ENCODE assay signal across 10 mouse cellular contexts in the genomic region with DNA sequence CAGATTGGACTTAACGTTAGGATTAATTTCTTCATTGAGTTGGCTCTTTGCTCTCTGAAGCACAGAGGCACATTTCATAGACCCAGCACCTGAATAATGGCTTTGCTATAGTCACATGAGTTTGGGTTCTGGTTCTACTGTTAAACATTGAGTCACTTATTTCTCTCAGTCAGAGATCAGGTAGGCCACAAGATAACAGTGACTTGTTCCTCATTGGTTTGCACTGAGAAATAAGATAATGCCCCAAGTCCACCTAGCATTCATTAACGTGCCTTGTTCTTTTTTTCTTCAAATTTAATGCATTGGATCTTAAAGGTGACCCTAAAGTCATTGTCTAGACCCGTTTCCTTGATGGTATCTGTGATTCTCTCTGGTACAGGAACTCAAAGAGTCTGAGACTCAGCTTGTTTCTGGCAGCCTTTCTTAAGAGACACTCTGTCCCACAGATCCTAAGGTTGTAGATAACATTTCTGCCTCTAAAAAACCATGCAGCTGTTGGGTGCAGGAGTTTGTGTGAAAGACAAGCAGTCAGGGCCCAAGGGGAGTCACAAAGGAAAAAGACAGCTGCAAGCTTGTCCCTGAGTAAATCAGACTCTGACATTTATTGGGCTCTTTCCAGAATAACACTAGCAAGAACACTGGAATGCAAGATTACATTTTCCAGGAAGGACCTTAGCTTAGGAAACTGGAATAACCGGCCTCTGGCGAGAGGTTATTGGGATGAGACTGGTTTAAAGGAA. TPM values are rescaled to one million over a fixed set of nuclear protein-coding genes. Genes with fewer than 3 reads are reported as not detected.
DNase-seq lines count a peak whose midpoint lies in the region.
"Had no signal": no experiment of that assay in that cellular context is flagged by ENCODE, and none has a peak within 500 bp of the region (broad histone marks: within the 10 kb centered on the region; RNA-seq: fewer than 3 reads in every experiment).

No protein-coding gene starts in this region.

- peak; percentile 24 for DNase-seq in gastrocnemius, postnatal 25 days
- DNase-seq in gastrocnemius, postnatal 14 days = no peak
- DNase-seq in testis, postnatal 14 days (ENCODE audit: low spot score) = peak; percentile 27
- no peak for DNase-seq in testis, postnatal 10 days (ENCODE audit: low spot score)
- DNase-seq in kidney, postnatal 25 days = peak; percentile 2 to 34
- DNase-seq in cerebellum, postnatal 14 days = no peak
- no peak for DNase-seq in frontal cortex, postnatal 36 days (ENCODE audit: low spot score in 2 of 2)
- DNase-seq: cerebellum, adult 9-11 months; thymus, adult 2 months had no signal

- intact Hi-C loops in gastrocnemius, postnatal 14 days (cut with DNase I; ENCODE audit: low total_unique reads) = no loop called here

RNA-seq across cellular contexts. Expression of a gene that starts 17.9 kb away (rescaled TPM):
- not detected for total RNA-seq in gastrocnemius, postnatal 25 days (2021)
- not detected for total RNA-seq in gastrocnemius, postnatal 14 days (2021)
- total RNA-seq: left cerebral cortex, postnatal 14 days had no signal

RNA-seq across cellular contexts. Expression of a gene that starts 38.9 kb away (rescaled TPM):
- total RNA-seq in gastrocnemius, postnatal 25 days (2021) = 1 to 10 TPM; 2.5 to 3.2 TPM
- 1 to 10 TPM; 2.5 TPM for total RNA-seq in gastrocnemius, postnatal 14 days (2021)

RNA-seq across cellular contexts. Expression of a gene that starts 39.0 kb away (rescaled TPM):
- total RNA-seq in gastrocnemius, postnatal 25 days (2021) = 10 to 100 TPM; 25.4 to 31.7 TPM
- 10 to 100 TPM; 30.4 to 36.0 TPM for total RNA-seq in gastrocnemius, postnatal 14 days (2021)

Comparison
In these comparisons a context has a peak if more than half of its experiments do, and no peak if none do; other contexts are left out.
1. DNase-seq: peak in gastrocnemius, postnatal 25 days (single experiment), testis, postnatal 14 days (single experiment) and kidney, postnatal 25 days (2 of 2); none in gastrocnemius, postnatal 14 days (single experiment), testis, postnatal 10 days (single experiment), cerebellum, postnatal 14 days (0 of 2) and frontal cortex, postnatal 36 days (0 of 2).